Mouse (Mus musculus) CH12.LX (cell line): ENCODE results near the gene Gm13090. TPM values are rescaled to one million over a fixed set of nuclear protein-coding genes. Genes with fewer than 3 reads are reported as not detected.

Source experiments
- DNase-seq: peaks from one replicate; pipeline ENCODE4 v3.0.0-alpha.2; 2013; ENCODE audit errors: extremely low read depth
- H3K27ac ChIP-seq: 2 replicates; pipeline ENCODE4 v1.5.1; 2012; ENCODE audit warnings: low read depth, mild to moderate bottlenecking, control low read depth, moderate library complexity; ENCODE audit not compliant: insufficient read depth
- H3K27me3 ChIP-seq: replicated peaks from 2 replicates; pipeline ENCODE3; 2012; ENCODE audit warnings: inconsistent platforms
- H3K36me3 ChIP-seq, 2 experiments: replicated peaks in 1 of 2; 2 replicates each; pipeline versions ENCODE3 to v1.6.1; 2012; ENCODE audit warnings: inconsistent platforms in 1 of 2, low read length in 1 of 2, mild to moderate bottlenecking in 1 of 2, mixed read lengths in 1 of 2, moderate library complexity in 1 of 2; ENCODE audit not compliant: control insufficient read depth in 1 of 2, insufficient read depth in 1 of 2
- H3K4me1 ChIP-seq, 2 experiments: 2 replicates each; pipeline ENCODE4 v1.6.1; 2012; ENCODE audit warnings: inconsistent platforms in 1 of 2, moderate library complexity in 1 of 2; ENCODE audit not compliant: insufficient read depth in 2 of 2, control insufficient read depth in 1 of 2
- H3K4me2 ChIP-seq: 2 replicates; pipeline ENCODE4 v1.6.1; 2012; ENCODE audit warnings: low read depth, mild to moderate bottlenecking, control low read depth; ENCODE audit not compliant: poor library complexity, insufficient read depth, severe bottlenecking
- H3K4me3 ChIP-seq, 3 experiments: fragments of 150-350 bp in 1 of 3; sonication (generic) in 1 of 3; replicated peaks in 1 of 3; 2 replicates each; pipeline versions ENCODE3 to v1.5.1; 2011 to 2012; ENCODE audit warnings: low read depth in 2 of 3, low read length in 2 of 3, mild to moderate bottlenecking in 2 of 3, moderate library complexity in 2 of 3, control low read depth in 1 of 3, improper control_type of control experiment in 1 of 3, inconsistent platforms in 1 of 3, mixed read lengths in 1 of 3; ENCODE audit not compliant: poor library complexity in 1 of 3
- H3K79me2 ChIP-seq: replicated peaks from 2 replicates; pipeline ENCODE4 v1.6.1; 2012; ENCODE audit warnings: mild to moderate bottlenecking, moderate library complexity; ENCODE audit not compliant: control insufficient read depth, poor library complexity, insufficient read depth, severe bottlenecking; ENCODE audit errors: extremely low read depth
- H3K9ac ChIP-seq: 2 replicates; pipeline ENCODE4 v1.6.1; 2012; ENCODE audit warnings: low read depth, mild to moderate bottlenecking, control low read depth, moderate library complexity; ENCODE audit not compliant: insufficient read depth
- H3K9me3 ChIP-seq: replicated peaks from 2 replicates; pipeline ENCODE3; 2012; ENCODE audit warnings: low read length, inconsistent platforms, mixed read lengths
- CHD1 ChIP-seq: IDR thresholded peaks from 2 replicates; pipeline ENCODE4 v1.6.1; 2012; ENCODE audit warnings: low read depth, low read length, improper control_type of control experiment, inconsistent platforms
- E2F4 ChIP-seq: IDR thresholded peaks from 2 replicates; pipeline ENCODE4 v1.6.1; 2011; ENCODE audit warnings: low read depth, low read length, improper control_type of control experiment; ENCODE audit not compliant: insufficient replicate concordance
- EP300 ChIP-seq: IDR thresholded peaks from 2 replicates; pipeline ENCODE4 v1.6.1; 2011; ENCODE audit warnings: low read length, improper control_type of control experiment
- JUN ChIP-seq: IDR thresholded peaks from 2 replicates; pipeline ENCODE4 v1.6.1; 2011; ENCODE audit warnings: low read depth, mild to moderate bottlenecking, low read length, improper control_type of control experiment, moderate library complexity; ENCODE audit not compliant: insufficient read depth
- KAT2A ChIP-seq: IDR thresholded peaks from 2 replicates; pipeline ENCODE4 v1.6.1; 2012; ENCODE audit warnings: low read length, improper control_type of control experiment, inconsistent platforms; ENCODE audit not compliant: insufficient replicate concordance
- MAFK ChIP-seq: IDR thresholded peaks from 2 replicates; pipeline ENCODE4 v1.6.1; 2011; ENCODE audit warnings: low read length, improper control_type of control experiment; ENCODE audit not compliant: insufficient replicate concordance
- MEF2A ChIP-seq: IDR thresholded peaks from 2 replicates; pipeline ENCODE4 v1.6.1; 2014; ENCODE audit warnings: low read depth, mild to moderate bottlenecking, inconsistent platforms, low read length, improper control_type of control experiment, borderline replicate concordance
- MXI1 ChIP-seq: IDR thresholded peaks from 2 replicates; pipeline ENCODE4 v1.6.1; 2011; ENCODE audit warnings: mild to moderate bottlenecking, low read depth, low read length, improper control_type of control experiment
- MYC ChIP-seq: IDR thresholded peaks from 2 replicates; pipeline ENCODE4 v1.6.1; 2011; ENCODE audit warnings: low read depth, mild to moderate bottlenecking, improper control_type of control experiment, low read length
- SMC3 ChIP-seq: IDR thresholded peaks from 2 replicates; pipeline ENCODE4 v1.6.1; 2011; ENCODE audit warnings: low read depth, low read length, improper control_type of control experiment
- UBTF ChIP-seq: IDR thresholded peaks from 2 replicates; pipeline ENCODE4 v1.6.1; 2012; ENCODE audit warnings: low read depth, mild to moderate bottlenecking, inconsistent platforms, low read length, improper control_type of control experiment, moderate library complexity
- USF2 ChIP-seq: conservative IDR thresholded peaks from 2 replicates; pipeline ENCODE4 v1.6.1; 2011; ENCODE audit warnings: low read depth, low read length, improper control_type of control experiment
- ZC3H11A ChIP-seq: IDR thresholded peaks from 2 replicates; pipeline ENCODE4 v1.6.1; 2012; ENCODE audit warnings: low read depth, mild to moderate bottlenecking, inconsistent platforms, low read length, improper control_type of control experiment
- ZMIZ1 ChIP-seq: IDR thresholded peaks from 2 replicates; pipeline ENCODE4 v1.6.1; 2012; ENCODE audit warnings: low read depth, mild to moderate bottlenecking, inconsistent platforms, low read length, improper control_type of control experiment
- dilution Hi-C: fragments of 300-500 bp; cut with MboI; formaldehyde crosslinking; loops from 2 replicates; pipeline ENCODE4 v1.14.3; 2020; ENCODE audit warnings: low sequenced_read_pairs; ENCODE audit not compliant: extremely low pct_unique_long_range_greater_than_20kb, extremely low pct_ligation_motif_present
- in situ Hi-C: fragments of 300-500 bp; cut with MboI; formaldehyde crosslinking; loops from 3 replicates; pipeline ENCODE4 v1.14.3; 2019; ENCODE audit warnings: low sequenced_read_pairs, low pct_ligation_motif_present, low pct_unique_long_range_greater_than_20kb, mixed read lengths
- polyA plus RNA-seq: library from polyadenylated mRNA; unstranded; fragments of >175 nt; gene quantifications from 2 replicates; pipeline ENCODE4 v1.2.1, GENCODE M21; 2012; ENCODE audit warnings: low read depth; ENCODE audit not compliant: insufficient read length
- total RNA-seq, 2 experiments: library from RNA; depleted of rRNA; stranded (reverse); fragments of 300-350 nt in 1 of 2; fragments of >200 nt in 1 of 2; gene quantifications; 2 replicates each; pipeline ENCODE4 v1.2.3; 2012 to 2014

The Gm13090 gene
- total RNA-seq (2012; rRNA removed) (not detected in 2 replicates), total RNA-seq (2014; rRNA removed) (not detected in 2 replicates), polyA plus RNA-seq (not detected in 2 replicates)

GRCm38 (mm10) chr4:151089270-151089669, at the start of gene Gm13090:
Gm13090 (plus strand) TSS chr4:151089570.
- H3K79me2 ChIP-seq, result no peaks in the 10 kb centered on the region
- H3K27me3 ChIP-seq, result no peaks in the 10 kb centered on the region
- no peak within 1 kb of the TSS for H3K9ac ChIP-seq
- H3K9me3 ChIP-seq, result peaks cover 8% of the 10 kb centered on the region
- in situ Hi-C loops (no loop called here), dilution Hi-C loops (no loop called here)
- H3K27ac ChIP-seq, result no peak within 1 kb of the TSS
- TF ChIP-seq MEF2A (no peak), CHD1 (no peak)
- DNase-seq, result no peak
- no peak within 1 kb of the TSS for H3K4me2 ChIP-seq
- H3K4me3 ChIP-seq, result no peak within 1 kb of the TSS
- peaks cover 0 to 8% of the 10 kb centered on the region in 2 experiments; a peak in 2 of 4 replicates for H3K4me1 ChIP-seq
- H3K36me3 ChIP-seq, result no peaks in the 10 kb centered on the region

GRCm38 (mm10) chr4:151041506-151041905, 47.9 kb upstream of the Gm13090 start:
- Histone ChIP-seq H3K4me1 (peaks cover 5 to 20% of the 10 kb centered on the region in 2 experiments), H3K36me3 (peaks cover under 1 to 2% of the 10 kb centered on the region in 2 experiments), H3K79me2 (no peaks in the 10 kb centered on the region), H3K4me3 (no peak overlapping the region), H3K27ac (no peak overlapping the region), H3K4me2 (no peak overlapping the region), H3K9ac (no peak overlapping the region), H3K9me3 (no peaks in the 10 kb centered on the region), H3K27me3 (no peaks in the 10 kb centered on the region)
- dilution Hi-C loops (no loop called here), in situ Hi-C loops (no loop called here)
- TF ChIP-seq MYC (no peak), E2F4 (no peak), ZC3H11A (no peak), MAFK (no peak), JUN (no peak), USF2 (no peak), ZMIZ1 (no peak), UBTF (no peak), MXI1 (no peak), MEF2A (no peak), EP300 (no peak), KAT2A (no peak), SMC3 (no peak)
- DNase-seq, result no peak
